Mouse (Mus musculus): Measurements from ENCODE around the gene Cmtm2b. TPM values are rescaled to one million over a fixed set of nuclear protein-coding genes. Genes with fewer than 3 reads are reported as not detected.

Cmtm2b gene
- total RNA-seq, 4 experiments from 2014 or later = not detected

GRCm38 (mm10) chr8:104380269-104380668, 58.2 kb downstream of the Cmtm2b start:
- no peak for DNase-seq (ENCODE audit: low spot score in 2 of 2)

Other genes starting within 250 kb of the Cmtm2b start
- gene Cdh5, start 220.6 kb upstream of the Cmtm2b start, total RNA-seq (2022) = 10 to 100 TPM in 1 of 4 experiments, 1 to 10 TPM in 3; 9.3 to 10.4 (median 9.7) TPM
- 1 to 10 TPM; 5.6 to 8.5 (median 6.2) TPM for gene Bean1, start 151.8 kb upstream of the Cmtm2b start, total RNA-seq (2022)
- gene Tk2, start 73.7 kb upstream of the Cmtm2b start, total RNA-seq (2022) = 10 to 100 TPM; 39.2 to 46.1 (median 43.9) TPM
- 10 to 100 TPM in 1 of 4 experiments, 1 to 10 TPM in 3; 7.5 to 12.1 (median 8.4) TPM for gene Cklf, start 71.4 kb upstream of the Cmtm2b start, total RNA-seq (2022)
- gene Cmtm2a, start 29.0 kb upstream of the Cmtm2b start, total RNA-seq (2022) = not detected
- gene Gm45711, start 12.1 kb upstream of the Cmtm2b start, total RNA-seq (2022) = not detected
- not detected for gene Cmtm1, start 12.1 kb upstream of the Cmtm2b start, total RNA-seq (2022)
- not detected for gene Gm11020, start 663 bp upstream of the Cmtm2b start, total RNA-seq (2022)
- 10 to 100 TPM in 3 of 4 experiments, 1 to 10 TPM in 1; 7.7 to 23.1 (median 16.0) TPM for gene Cmtm3, start 17.2 kb downstream of the Cmtm2b start, total RNA-seq (2022)
- gene Cmtm4, start 73.6 kb downstream of the Cmtm2b start, total RNA-seq (2022) = 10 to 100 TPM; 59.8 to 75.9 (median 66.7) TPM
- gene Dync1li2, start 120.8 kb downstream of the Cmtm2b start, total RNA-seq (2022) = 100 to 1,000 TPM; 230 to 304 (median 242) TPM
- gene Terb1, start 187.7 kb downstream of the Cmtm2b start, total RNA-seq (2022) = under 1 TPM; 0.65 to 0.80 (median 0.74) TPM
- gene Nae1, start 212.4 kb downstream of the Cmtm2b start, total RNA-seq (2022) = 10 to 100 TPM; 48.5 to 59.0 (median 51.3) TPM
- gene Car7, start 212.5 kb downstream of the Cmtm2b start, total RNA-seq (2022) = 10 to 100 TPM; 17.9 to 28.0 (median 21.8) TPM

Measured in layer of hippocampus, adult 8-10 months (tissue).